In genomic region chr8:3279721-3280077, GRCm38 (mm10) we compare ENCODE assay signal across 8 mouse cellular contexts. TPM values are rescaled to one million over a fixed set of nuclear protein-coding genes. Genes with fewer than 3 reads are reported as not detected.
DNase-seq lines count a peak whose midpoint lies in the region; ATAC-seq and TF ChIP-seq lines count a peak whose summit lies in the region.

No protein-coding gene starts in this region.

- H3K9me3 ChIP-seq in heart, embryonic 16.5 days (replicated peaks; ENCODE audit: control insufficient read depth, low read length), result no peaks in the 10 kb centered on the region
- no peaks in the 10 kb centered on the region for H3K9me3 ChIP-seq in ES-E14 (ENCODE audit: control insufficient read depth, insufficient read depth, low read depth, low read length)
- H3K9me3 ChIP-seq in forebrain, embryonic 16.5 days (ENCODE audit: control insufficient read depth, low read length), result no peaks in the 10 kb centered on the region
- no peaks in the 10 kb centered on the region for H3K9me3 ChIP-seq in liver, embryonic 16.5 days (replicated peaks; ENCODE audit: control insufficient read depth, low read length)

- no peaks in the 10 kb centered on the region for H3K27me3 ChIP-seq in heart, embryonic 16.5 days (ENCODE audit: control insufficient read depth, insufficient read depth, low read length)
- H3K27me3 ChIP-seq in forebrain, embryonic 16.5 days (replicated peaks; ENCODE audit: control insufficient read depth, insufficient read depth, low read length), result no peaks in the 10 kb centered on the region
- no peaks in the 10 kb centered on the region for H3K27me3 ChIP-seq in liver, embryonic 16.5 days (ENCODE audit: control insufficient read depth, insufficient read depth, low read depth, low read length)

- peak overlapping the region; percentile 16; the same call in 1 of the 2 replicates for H3K27ac ChIP-seq in heart, embryonic 16.5 days (ENCODE audit: low read length)
- H3K27ac ChIP-seq in ES-E14 (ENCODE audit: insufficient read depth, low read depth, low read length, poor library complexity, severe bottlenecking), result no peak overlapping the region
- H3K27ac ChIP-seq in forebrain, embryonic 16.5 days (ENCODE audit: low read length), result no peak overlapping the region
- H3K27ac ChIP-seq in liver, embryonic 16.5 days (ENCODE audit: low read length), result peak overlapping the region; percentile 21; the same call in 1 of the 2 replicates

- WGBS in heart, embryonic 16.5 days, result under 1% methylated on average over 18 of the region's 18 CpGs
- 2% methylated on average over 18 of the region's 18 CpGs for WGBS in forebrain, embryonic 16.5 days
- 2% methylated on average over 16 of the region's 18 CpGs for WGBS in liver, embryonic 16.5 days (ENCODE audit: insufficient replicate concordance)

- peak overlapping the region; percentile 84 for H3K4me3 ChIP-seq in heart, embryonic 16.5 days (ENCODE audit: low read length)
- peak overlapping the region; percentile 62 to 82 for H3K4me3 ChIP-seq in ES-E14 (ENCODE audit: insufficient read depth in 1 of 2, low read depth in 1 of 2, low read length in 2 of 2, poor library complexity in 1 of 2, severe bottlenecking in 1 of 2)
- peak overlapping the region; percentile 98 for H3K4me3 ChIP-seq in forebrain, embryonic 16.5 days (replicated peaks; ENCODE audit: low read length)
- peak overlapping the region; percentile 91 for H3K4me3 ChIP-seq in liver, embryonic 16.5 days (ENCODE audit: low read depth, low read length)

- H3K4me2 ChIP-seq in heart, embryonic 16.5 days (ENCODE audit: low read depth, low read length), result peak overlapping the region; percentile 89
- H3K4me2 ChIP-seq in forebrain, embryonic 16.5 days (ENCODE audit: low read length), result peak overlapping the region; percentile 66
- peak overlapping the region; percentile 78 for H3K4me2 ChIP-seq in liver, embryonic 16.5 days (ENCODE audit: low read depth, low read length)

- peaks cover 29% of the 10 kb centered on the region for H3K4me1 ChIP-seq in heart, embryonic 16.5 days (ENCODE audit: control insufficient read depth, insufficient read depth, low read length)
- H3K4me1 ChIP-seq in ES-E14 (ENCODE audit: control insufficient read depth in 2 of 2, insufficient read depth in 2 of 2, low read length in 2 of 2, poor library complexity in 1 of 2), result peaks cover 0 to 5% of the 10 kb centered on the region in 2 experiments; a peak in 2 of 4 replicates
- H3K4me1 ChIP-seq in forebrain, embryonic 16.5 days (replicated peaks; ENCODE audit: control insufficient read depth, insufficient read depth, low read length), result peaks cover 30% of the 10 kb centered on the region
- peaks cover 24% of the 10 kb centered on the region for H3K4me1 ChIP-seq in liver, embryonic 16.5 days (ENCODE audit: control insufficient read depth, low read depth, low read length)

- no peaks in the 10 kb centered on the region for H3K36me3 ChIP-seq in heart, embryonic 16.5 days (ENCODE audit: control insufficient read depth, insufficient read depth)
- H3K36me3 ChIP-seq in ES-E14 (ENCODE audit: control insufficient read depth, insufficient read depth, low read length, poor library complexity, severe bottlenecking), result peaks cover 3% of the 10 kb centered on the region; the same call in 1 of the 2 replicates
- H3K36me3 ChIP-seq in forebrain, embryonic 16.5 days (ENCODE audit: control insufficient read depth, insufficient read depth), result no peaks in the 10 kb centered on the region
- H3K36me3 ChIP-seq in liver, embryonic 16.5 days (ENCODE audit: control insufficient read depth, insufficient read depth), result no peaks in the 10 kb centered on the region

- H3K9ac ChIP-seq in heart, embryonic 16.5 days (ENCODE audit: low read length), result peak overlapping the region; percentile 98
- no peak overlapping the region for H3K9ac ChIP-seq in ES-E14 (ENCODE audit: insufficient read depth, low read depth, low read length, poor library complexity, severe bottlenecking)
- peak overlapping the region; percentile 99 for H3K9ac ChIP-seq in forebrain, embryonic 16.5 days (replicated peaks; ENCODE audit: low read depth, low read length)
- peak overlapping the region; percentile 52 for H3K9ac ChIP-seq in liver, embryonic 16.5 days (ENCODE audit: low read depth, low read length)

- DNase-seq in heart, adult 8-10 months (ENCODE audit: low spot score), result no peak
- DNase-seq in ES-E14 (ENCODE audit: low read depth, low spot score), result no peak
- DNase-seq in T-cell, adult 2 months (ENCODE audit: low spot score), result no peak
- DNase-seq in adrenal gland, adult (ENCODE audit: inconsistent age in 2 of 2, low spot score in 1 of 2), result no peak
- DNase-seq in frontal cortex, postnatal 25 days (ENCODE audit: low spot score in 2 of 2), result no peak

- in situ Hi-C loops in ES-E14 (cut with MboI; ENCODE audit: low sequenced_read_pairs in 2 of 2, unreplicated experiment in 2 of 2), result loop anchor here in 1 of 2 experiments (5.0 to 10.0 kb wide), 2 partner anchors 57 to 395 kb away; partner anchors contain the start of genes Fcor and Trappc5

- ATAC-seq in heart, embryonic 16.5 days (replicated peaks; ENCODE audit: extremely low read depth, insufficient read depth, low FRiP score), result no peak
- no peak; the same call in 1 of the 2 replicates for ATAC-seq in forebrain, embryonic 16.5 days
- ATAC-seq in liver, embryonic 16.5 days (ENCODE audit: low read depth), result no peak

TF ChIP-seq in ES-E14, 5 proteins besides CTCF, POLR2A, EP300 and RAD21:
- TF ChIP-seq ZC3H11A (IDR thresholded peaks at IDR 0.05; ENCODE audit: borderline replicate concordance, low read depth, low read length) (no peak), HCFC1 (IDR thresholded peaks at IDR 0.05; ENCODE audit: borderline replicate concordance, insufficient read depth, low read length) (no peak), CHD2 (IDR thresholded peaks at IDR 0.05; ENCODE audit: low read depth, low read length) (no peak), ZNF384 (IDR thresholded peaks at IDR 0.05; ENCODE audit: low read depth, low read length) (no peak), MAFK (IDR thresholded peaks at IDR 0.05; ENCODE audit: insufficient read depth, low read depth, low read length) (no peak)

RNA-seq across cellular contexts. Expression of gene Insr, which starts 0.3 kb away (rescaled TPM):
- polyA plus RNA-seq in heart, embryonic 16.5 days (2015; fragmentation: Nextera tagmentation; extraction: Ambion mirVana), result 60.0 and 65.5 TPM in 2 replicates
- 100 to 1,000 TPM; 117 to 175 (median 143) TPM for total RNA-seq in heart, adult 8-10 months (2022)
- total RNA-seq in ES-E14 (2012; rRNA removed), result 9.3 and 17.5 TPM in 2 replicates
- 53.4 and 66.7 TPM in 2 replicates for polyA plus RNA-seq in forebrain, embryonic 16.5 days (2015; fragmentation: Nextera tagmentation; extraction: Ambion mirVana)
- 23.6 and 26.7 TPM in 2 replicates for polyA plus RNA-seq in liver, embryonic 16.5 days (2015; fragmentation: Nextera tagmentation; extraction: Ambion mirVana)

Comparison
In these comparisons a context has a peak if more than half of its experiments do, and no peak if none do; other contexts are left out.
1. H3K27ac ChIP-seq: peak in heart, embryonic 16.5 days (single experiment) and liver, embryonic 16.5 days (single experiment); none in ES-E14 (single experiment) and forebrain, embryonic 16.5 days (single experiment).
2. Peak in every context shown above with its lines, with median percentiles within 50 percentile points of each other: H3K4me2 ChIP-seq and H3K4me3 ChIP-seq.